Mouse (Mus musculus): ENCODE measurements at regions not wholly inside any gene's neighbourhood (a gene's known extent, or its start where the extent isn't known, plus 50 kb on each side); places are given as distances from the start of the nearest gene placed in this dataset.

GRCm38 (mm10) chr12:25240796-25241195 is 143.9 kb upstream of the Id2 start:
- DNase-seq (ENCODE audit: low spot score in 2 of 2), result peak in 1 of 2 experiments; percentile 29

- peak in 1 of 2 experiments; percentile 45 for DNase-seq (ENCODE audit: low spot score in 2 of 2)
Measured at GRCm38 (mm10) chr12:25240142-25240541, 143.2 kb upstream of the Id2 start.

GRCm38 (mm10) chr12:25235071-25235470 is 138.1 kb upstream of the Id2 start:
- DNase-seq (ENCODE audit: low spot score in 2 of 2), result no peak

GRCm38 (mm10) chr12:25234636-25235035 is 137.7 kb upstream of the Id2 start:
- DNase-seq (ENCODE audit: low spot score in 2 of 2), result no peak

DNA sequence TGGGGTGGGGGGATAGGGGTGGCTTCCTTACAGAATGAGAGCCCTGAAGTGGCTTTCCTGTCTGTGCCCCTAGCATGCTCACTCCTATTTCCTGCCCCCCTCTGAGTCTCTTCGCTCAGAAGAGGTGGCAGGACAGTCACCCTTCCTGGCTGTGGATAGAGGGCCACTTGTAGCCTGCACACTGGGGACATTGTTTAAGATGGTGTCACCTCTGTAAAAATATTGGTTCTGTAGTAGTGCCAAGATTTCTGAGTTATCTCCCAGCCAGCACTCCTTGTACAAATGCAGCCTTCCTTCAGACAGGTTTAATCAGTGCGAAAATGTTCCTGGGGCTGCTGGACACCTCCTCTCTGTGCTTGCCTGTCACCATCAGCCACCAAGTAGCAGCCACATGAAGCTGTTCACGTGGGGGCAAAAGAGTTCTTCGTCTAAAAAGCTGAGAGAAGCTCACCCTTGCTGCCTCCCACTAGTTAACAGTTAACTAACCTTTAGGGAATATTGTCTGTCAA is 136.1 kb upstream of the Id2 start:
- no peak for DNase-seq (ENCODE audit: low spot score in 2 of 2)

- DNase-seq (ENCODE audit: low spot score in 2 of 2), result no peak
Measured at GRCm38 (mm10) chr12:25232358-25233026, 135.6 kb upstream of the Id2 start.

- DNase-seq (ENCODE audit: low spot score in 2 of 2), result no peak
Measured at GRCm38 (mm10) chr12:25228708-25229107, 131.8 kb upstream of the Id2 start.

DNA sequence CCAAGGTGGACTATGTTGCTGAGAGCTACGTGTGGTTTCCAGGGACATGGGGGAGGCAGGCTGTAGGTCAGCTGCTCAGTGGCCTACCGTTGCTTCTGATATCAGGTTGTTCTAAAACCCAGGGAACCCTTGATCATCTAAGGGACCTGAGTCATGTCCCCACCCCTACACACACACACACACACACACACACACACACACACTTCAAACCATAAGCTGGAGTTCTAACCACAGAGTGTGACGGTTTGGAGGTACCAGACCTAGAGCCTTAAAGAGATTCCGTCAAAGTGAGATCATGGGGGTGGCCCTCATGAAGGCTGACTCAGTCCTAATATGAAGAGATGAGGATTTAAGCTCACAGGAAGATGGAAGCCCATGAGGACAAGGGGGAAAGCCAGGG is 130.8 kb upstream of the Id2 start:
- DNase-seq (ENCODE audit: low spot score in 2 of 2), result no peak

DNA sequence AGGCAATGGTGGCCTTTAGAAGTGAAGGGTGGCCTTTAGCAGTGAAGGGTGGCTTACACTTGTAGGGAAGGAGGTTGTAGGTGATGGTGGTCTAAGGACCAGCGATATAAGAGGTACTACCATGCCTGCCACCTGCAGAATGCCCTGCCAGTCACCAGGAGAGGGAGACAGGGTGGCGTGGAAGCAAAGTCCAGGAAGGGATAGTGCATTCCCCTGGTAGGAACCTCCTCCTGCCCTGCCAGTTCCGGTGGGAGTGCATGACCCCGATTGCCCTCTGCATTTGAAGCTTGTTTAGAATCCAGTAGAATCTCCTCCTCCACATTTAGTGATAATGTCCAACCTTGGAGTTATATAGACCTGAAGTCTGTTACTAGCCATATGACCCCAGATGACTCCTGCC is 127.7 kb upstream of the Id2 start:
- no peak for DNase-seq (ENCODE audit: low spot score in 2 of 2)

DNA sequence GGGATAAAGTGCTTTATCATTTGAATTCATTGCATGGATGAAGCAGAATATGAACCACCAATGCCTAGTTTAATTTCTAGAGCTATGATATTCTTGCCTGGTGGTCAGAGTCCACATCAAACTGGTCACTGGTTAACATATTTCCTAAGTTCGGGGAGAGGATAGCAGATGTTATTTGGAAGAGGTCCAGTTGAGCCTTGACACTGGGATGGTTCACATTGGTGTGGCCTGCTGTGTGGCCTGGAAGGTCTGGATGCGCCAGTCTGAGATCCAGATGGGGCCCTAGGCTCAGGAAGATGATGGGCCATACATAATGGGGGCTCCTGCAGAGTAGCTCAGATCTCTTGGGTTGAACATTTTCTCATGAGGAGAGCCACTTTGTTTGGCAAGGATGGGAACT is 127.3 kb upstream of the Id2 start:
- no peak for DNase-seq (ENCODE audit: low spot score in 2 of 2)

DNA sequence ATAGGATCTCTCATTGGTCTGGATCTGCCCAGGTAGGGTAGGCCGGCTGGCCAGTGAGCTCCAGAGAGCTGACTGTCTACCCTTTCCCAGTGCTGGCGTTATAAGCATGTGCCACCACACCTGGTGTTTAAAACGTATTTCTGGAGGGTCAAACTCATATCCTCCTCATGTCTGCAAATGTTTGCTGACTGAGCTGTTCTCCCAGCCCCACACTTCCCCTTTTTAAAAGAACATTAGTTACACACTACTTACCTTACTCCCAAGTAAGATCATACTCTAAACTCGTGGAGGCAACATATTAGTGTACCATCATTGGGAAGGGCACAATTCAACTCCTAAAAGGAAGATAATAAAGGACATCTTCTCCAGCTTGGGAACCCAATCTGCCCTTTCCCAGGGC is 126.6 kb upstream of the Id2 start:
- no peak for DNase-seq (ENCODE audit: low spot score in 2 of 2)

GRCm38 (mm10) chr12:25220780-25221106 is 123.8 kb upstream of the Id2 start:
- DNase-seq (ENCODE audit: low spot score in 2 of 2), result no peak

DNA sequence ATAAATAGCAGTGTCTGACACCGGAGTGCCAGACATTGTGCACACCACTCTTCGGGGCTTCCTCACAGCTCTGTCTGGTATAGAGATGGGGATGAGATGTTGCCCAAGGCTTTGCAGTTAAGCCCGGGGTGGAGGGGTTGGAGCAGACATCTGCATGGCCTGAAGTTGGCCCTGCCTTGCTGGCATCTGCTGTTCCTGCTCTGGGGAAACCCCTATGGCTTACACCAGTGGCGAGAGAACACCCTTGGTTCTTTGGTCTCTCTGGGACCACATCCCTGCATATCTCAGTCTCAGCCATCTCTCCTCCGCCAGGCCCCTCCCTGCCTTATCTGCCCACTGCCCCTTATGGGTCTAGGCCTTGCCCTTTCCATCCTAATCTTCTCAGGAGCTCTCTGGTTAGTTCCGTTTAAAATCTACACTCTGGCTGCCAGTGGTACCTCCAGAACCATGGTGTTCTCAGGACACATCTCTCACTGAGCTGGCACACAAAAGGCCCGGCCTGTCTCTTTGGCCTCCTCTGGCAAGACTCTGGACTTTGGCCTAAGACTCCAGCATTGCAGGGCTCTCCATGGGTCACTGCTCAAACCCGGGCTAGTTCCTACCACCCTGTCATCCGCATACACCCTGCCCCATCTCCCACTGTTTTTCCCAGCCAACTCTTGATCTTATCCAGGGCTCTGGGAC is 123.3 kb upstream of the Id2 start:
- no peak for DNase-seq (ENCODE audit: low spot score in 2 of 2)

DNA sequence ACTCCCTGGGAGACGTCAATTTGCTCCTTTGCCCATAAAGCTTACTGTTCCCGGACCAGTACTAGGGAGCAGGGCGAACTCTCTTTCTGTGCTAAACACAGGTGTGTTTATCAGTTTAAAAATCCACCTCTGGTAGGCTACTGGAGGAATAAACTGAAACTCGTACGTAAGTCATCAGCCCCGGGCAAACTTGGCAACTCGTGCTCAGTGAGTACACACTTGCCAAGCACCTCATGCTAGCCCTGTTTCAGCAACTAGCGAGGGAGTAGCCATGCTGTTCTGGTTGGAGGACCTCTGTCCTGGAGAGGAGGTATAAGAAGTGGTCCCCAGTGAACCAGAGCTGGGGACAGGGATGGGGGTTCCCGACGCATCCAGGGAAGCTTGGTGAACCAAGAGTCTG is 122.6 kb upstream of the Id2 start:
- no peak for DNase-seq (ENCODE audit: low spot score in 2 of 2)

DNA sequence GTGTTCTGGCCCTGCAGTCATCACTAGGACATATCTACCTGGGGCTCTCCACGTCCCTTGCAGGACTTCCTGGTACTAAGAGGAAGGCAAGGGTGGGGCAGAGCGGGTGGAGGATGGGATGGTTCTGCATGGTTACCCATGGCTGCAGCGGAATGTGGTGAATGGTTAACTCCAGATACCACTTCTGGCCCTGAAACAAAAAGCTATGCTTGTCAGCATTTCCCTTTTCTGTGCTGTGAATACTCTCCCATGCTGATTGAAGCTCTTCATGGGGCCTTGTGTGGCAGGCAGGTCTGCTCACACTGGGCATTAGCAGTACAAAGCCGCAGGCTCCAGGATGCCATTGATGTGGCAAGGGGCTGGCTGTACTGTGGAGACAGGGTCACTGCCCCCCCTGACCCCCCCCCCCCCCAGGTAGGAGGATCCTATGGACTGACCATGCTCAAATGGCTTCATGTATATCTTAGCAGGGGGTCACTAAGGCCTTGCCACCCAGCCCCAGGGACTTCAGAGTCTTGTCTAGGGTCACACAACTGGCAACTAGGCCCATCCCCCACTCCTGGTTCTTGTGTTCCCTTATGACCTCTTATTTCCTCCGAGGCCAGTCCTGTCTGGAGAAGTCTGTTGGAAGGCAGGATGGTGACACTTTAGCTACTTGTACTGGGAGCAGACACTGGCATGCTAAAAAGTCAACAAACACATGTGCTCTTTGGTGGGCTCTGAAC is 120.0 kb upstream of the Id2 start:
- DNase-seq (ENCODE audit: low spot score in 2 of 2), result no peak

GRCm38 (mm10) chr12:25215266-25215665 is 118.3 kb upstream of the Id2 start:
- DNase-seq (ENCODE audit: low spot score in 2 of 2), result no peak

DNA sequence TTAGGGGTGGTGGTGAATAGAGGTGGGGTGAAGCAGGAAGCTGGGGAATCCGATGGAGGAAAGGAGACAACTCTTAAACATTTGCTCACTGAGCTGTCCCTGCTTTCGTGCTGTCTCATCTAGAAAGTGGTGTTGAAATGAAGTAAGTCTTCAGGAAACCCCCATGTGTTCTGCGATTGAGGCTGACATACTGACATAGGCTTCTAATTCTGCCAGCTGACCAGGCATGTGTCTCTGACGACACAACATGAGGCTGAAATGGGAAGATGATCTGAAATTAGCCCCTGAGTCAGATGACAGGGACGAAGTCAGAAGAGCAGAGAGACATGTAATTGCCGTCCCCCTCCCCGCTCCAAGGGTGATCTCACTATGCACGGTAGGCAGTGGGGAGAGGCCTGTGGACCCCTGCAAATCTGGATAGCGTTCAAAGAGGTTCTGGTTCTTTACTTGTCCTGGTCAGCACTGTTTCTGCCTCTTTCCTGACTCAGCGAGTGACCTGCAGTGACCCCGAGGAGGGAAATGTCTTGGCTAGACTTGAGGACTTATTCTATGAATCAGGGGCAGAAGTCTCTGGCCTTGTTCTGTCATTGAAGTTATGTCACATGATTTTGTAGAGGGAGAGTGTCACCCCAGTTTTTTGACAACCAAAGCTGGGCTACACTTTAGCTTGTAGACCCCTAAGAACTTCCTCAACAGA is 117.0 kb upstream of the Id2 start:
- no peak for DNase-seq (ENCODE audit: low spot score in 2 of 2)

DNA sequence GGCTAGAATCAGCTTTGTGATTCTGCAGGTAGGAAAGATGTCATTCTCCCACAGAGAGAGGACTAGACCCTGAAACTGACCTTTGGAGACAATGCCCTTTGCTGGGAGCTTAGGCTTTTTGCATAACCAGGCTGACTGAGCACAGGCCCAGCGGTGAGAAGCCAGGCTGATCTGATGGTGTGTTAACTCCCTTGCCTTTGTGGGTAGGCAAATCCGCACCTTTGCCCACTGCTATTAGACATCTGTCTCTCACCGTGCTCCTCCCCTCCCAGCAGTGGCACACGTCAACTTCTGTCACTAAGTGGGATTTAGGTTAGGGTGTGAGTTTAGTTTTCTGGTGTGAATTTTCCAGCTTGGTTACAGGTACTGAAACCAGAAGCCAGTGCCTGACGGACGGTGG is 114.4 kb upstream of the Id2 start:
- no peak for DNase-seq (ENCODE audit: low spot score in 2 of 2)

DNA sequence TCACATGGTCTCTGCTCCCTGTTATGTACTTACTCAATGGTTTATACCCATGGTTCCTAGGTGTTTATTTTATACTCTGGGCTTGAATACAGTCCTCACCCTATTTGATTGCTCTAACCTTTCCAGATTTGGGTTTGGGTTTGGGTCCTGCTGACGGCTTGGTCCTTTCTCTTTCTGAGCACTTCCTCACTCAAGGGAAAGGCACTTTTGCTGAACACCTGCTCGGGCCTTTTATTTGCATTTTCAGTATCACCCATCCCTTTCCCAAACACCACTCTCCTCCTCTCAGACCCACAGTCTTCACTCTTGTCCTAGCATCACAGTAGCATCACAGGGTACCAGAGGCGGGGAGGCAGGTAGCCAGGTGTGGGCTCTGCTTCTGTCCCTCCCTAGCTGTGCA is 113.7 kb upstream of the Id2 start:
- no peak for DNase-seq (ENCODE audit: low spot score in 2 of 2)

- DNase-seq (ENCODE audit: low spot score in 2 of 2), result no peak
Measured at GRCm38 (mm10) chr12:25209333-25209728, 112.4 kb upstream of the Id2 start.

DNA sequence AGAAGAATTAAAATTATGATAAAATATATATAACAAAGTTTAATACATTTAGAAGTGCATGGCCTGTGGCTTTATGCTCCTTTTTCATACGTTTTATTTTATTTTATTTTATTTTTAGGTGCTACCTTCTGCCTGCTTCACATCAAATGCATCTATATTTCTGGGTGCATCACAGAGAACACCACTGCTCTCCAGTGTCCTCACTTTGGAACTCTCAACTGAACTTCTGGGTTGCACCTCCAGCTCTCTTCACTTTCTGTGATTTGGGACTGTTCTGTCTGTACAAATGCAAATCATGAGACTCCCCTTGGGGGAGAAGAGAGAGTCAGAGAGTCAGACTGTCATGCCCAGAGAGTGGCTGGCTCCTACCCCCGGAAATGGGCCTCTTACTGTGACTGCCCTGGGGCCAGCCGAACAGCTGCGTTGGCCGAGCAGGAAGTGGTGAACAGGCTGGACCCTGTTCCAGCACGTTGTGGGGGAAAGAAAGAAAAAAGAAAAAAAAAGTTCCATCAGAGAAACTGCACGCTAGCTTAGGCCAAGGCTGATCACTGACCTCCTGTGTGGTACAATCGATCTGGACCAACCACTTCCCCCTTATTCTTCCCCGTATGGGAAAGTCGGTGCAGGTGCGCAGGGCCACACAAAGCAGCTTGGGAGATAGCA is 111.9 kb upstream of the Id2 start:
- DNase-seq (ENCODE audit: low spot score in 2 of 2), result no peak

Measured in layer of hippocampus, adult 18-20 months (tissue).